28 mouse cellular contexts compared by ENCODE assay signal in genomic region chr8:120725576-120725950, GRCm38 (mm10). TPM values are rescaled to one million over a fixed set of nuclear protein-coding genes. Genes with fewer than 3 reads are reported as not detected.
DNase-seq lines count a peak whose midpoint lies in the region; ATAC-seq and TF ChIP-seq lines count a peak whose summit lies in the region.
"Had no signal": no experiment of that assay in that cellular context is flagged by ENCODE, and none has a peak within 500 bp of the region (broad histone marks: within the 10 kb centered on the region; RNA-seq: fewer than 3 reads in every experiment).

No protein-coding gene starts in this region.

- H3K4me3 ChIP-seq in liver, embryonic 16.5 days (ENCODE audit: low read depth, low read length): no peak overlapping the region
- peak overlapping the region in 1 of 3 experiments; percentile 24 for H3K4me3 ChIP-seq in CH12.LX (replicated peaks in 1 of 3; ENCODE audit: low read depth in 2 of 3, low read length in 2 of 3, poor library complexity in 1 of 3)
- no peak overlapping the region for H3K4me3 ChIP-seq in hindbrain, embryonic 14.5 days (replicated peaks; ENCODE audit: low read length)
- H3K4me3 ChIP-seq in heart, embryonic 12.5 days: no peak overlapping the region
- H3K4me3 ChIP-seq: erythroblast, embryonic 14.5 days; heart, embryonic 15.5 days; stomach, embryonic 15.5 days had no signal

- TF ChIP-seq POLR2A in CH12.LX (IDR thresholded peaks at IDR 0.05; ENCODE audit: low read depth, low read length): no peak

- no peak for TF ChIP-seq RAD21 in CH12.LX (IDR thresholded peaks at IDR 0.05; ENCODE audit: low read depth, low read length)

- no peak overlapping the region for H3K4me2 ChIP-seq in liver, embryonic 16.5 days (ENCODE audit: low read depth, low read length)
- peak overlapping the region; percentile 72 for H3K4me2 ChIP-seq in CH12.LX (ENCODE audit: insufficient read depth, low read depth, poor library complexity, severe bottlenecking)
- no peak overlapping the region for H3K4me2 ChIP-seq in hindbrain, embryonic 14.5 days (replicated peaks)
- no peak overlapping the region for H3K4me2 ChIP-seq in heart, embryonic 12.5 days
- H3K4me2 ChIP-seq: heart, embryonic 15.5 days; stomach, embryonic 15.5 days had no signal

- no peak for TF ChIP-seq CTCF in CH12.LX (conservative IDR thresholded peaks at IDR 0.05 in 1 of 2, IDR thresholded peaks at IDR 0.05 in 1 of 2; ENCODE audit: low read depth in 2 of 2, low read length in 2 of 2)

- TF ChIP-seq EP300 in CH12.LX (IDR thresholded peaks at IDR 0.05; ENCODE audit: low read length): no peak

- no peaks in the 10 kb centered on the region for H3K27me3 ChIP-seq in liver, embryonic 16.5 days (ENCODE audit: control insufficient read depth, insufficient read depth, low read depth, low read length)
- peaks cover 11% of the 10 kb centered on the region for H3K27me3 ChIP-seq in CH12.LX (replicated peaks)
- H3K27me3 ChIP-seq in hindbrain, embryonic 14.5 days (ENCODE audit: control insufficient read depth, insufficient read depth, low read length): no peaks in the 10 kb centered on the region
- peaks cover 12% of the 10 kb centered on the region; the same call in 1 of the 2 replicates for H3K27me3 ChIP-seq in heart, embryonic 12.5 days (replicated peaks)
- H3K27me3 ChIP-seq: stomach, embryonic 15.5 days had no signal

- ATAC-seq in liver, embryonic 16.5 days (ENCODE audit: low read depth): no peak
- peak; percentile 39 for ATAC-seq in inflammation-experienced regulatory T-cells, adult 6 months
- ATAC-seq in hindbrain, embryonic 14.5 days (ENCODE audit: low FRiP score): no peak
- ATAC-seq in heart, embryonic 12.5 days (ENCODE audit: insufficient number of reproducible peaks, low FRiP score): no peak
- ATAC-seq: forebrain, postnatal 0 days; hindbrain, postnatal 0 days; lung, postnatal 0 days; midbrain, embryonic 16.5 days had no signal

- H3K4me1 ChIP-seq in liver, embryonic 16.5 days (ENCODE audit: control insufficient read depth, low read depth, low read length): peaks cover 6% of the 10 kb centered on the region
- H3K4me1 ChIP-seq in CH12.LX (ENCODE audit: control insufficient read depth in 1 of 2, insufficient read depth in 2 of 2): peaks cover 20 to 30% of the 10 kb centered on the region in 2 experiments
- no peaks in the 10 kb centered on the region for H3K4me1 ChIP-seq in hindbrain, embryonic 14.5 days (replicated peaks; ENCODE audit: control insufficient read depth, insufficient read depth, low read length)
- H3K4me1 ChIP-seq in heart, embryonic 12.5 days (replicated peaks): 0 out of 2 replicates have a peak, but pooled peaks cover 2% of the 10 kb centered on the region
- H3K4me1 ChIP-seq: heart, embryonic 15.5 days had no signal

- DNase-seq in liver (no peak), CH12.LX (ENCODE audit: extremely low read depth) (no peak)
- DNase-seq in CD4-positive helper T cell, adult 2 months (ENCODE audit: low read depth, low spot score): peak; percentile 12
- no peak for DNase-seq in hindbrain, embryonic 14.5 days (ENCODE audit: low spot score)
- no peak for DNase-seq in cerebellum, postnatal 36 days
- DNase-seq: adrenal gland, postnatal 10 days; cerebellum, adult 11-12 months; cerebellum, adult 9-11 months; forebrain, postnatal 0 days; gastrocnemius, postnatal 10 days; layer of hippocampus, postnatal 36 days; lung, adult 18-20 months; lung, postnatal 4 days; right cerebral cortex, postnatal 4 days had no signal

- WGBS in liver, embryonic 16.5 days (ENCODE audit: insufficient replicate concordance): 49% methylated on average over 5 of the region's 5 CpGs
- WGBS in hindbrain, embryonic 14.5 days: 90% methylated on average over 5 of the region's 5 CpGs
- 72% methylated on average over 5 of the region's 5 CpGs for WGBS in heart, embryonic 12.5 days

- H3K36me3 ChIP-seq in liver, embryonic 16.5 days (ENCODE audit: control insufficient read depth, insufficient read depth): no peaks in the 10 kb centered on the region
- H3K36me3 ChIP-seq in CH12.LX (replicated peaks in 1 of 2; ENCODE audit: control insufficient read depth in 1 of 2, insufficient read depth in 1 of 2, low read length in 1 of 2): no peaks in the 10 kb centered on the region
- H3K36me3 ChIP-seq in hindbrain, embryonic 14.5 days (replicated peaks; ENCODE audit: control insufficient read depth, insufficient read depth): no peaks in the 10 kb centered on the region
- H3K36me3 ChIP-seq in heart, embryonic 12.5 days: no peaks in the 10 kb centered on the region
- H3K36me3 ChIP-seq: G1E; heart, embryonic 15.5 days; stomach, embryonic 15.5 days had no signal

- H3K79me2 ChIP-seq in CH12.LX (replicated peaks; ENCODE audit: control insufficient read depth, extremely low read depth, insufficient read depth, poor library complexity, severe bottlenecking): no peaks in the 10 kb centered on the region

- H3K9me3 ChIP-seq in liver, embryonic 16.5 days (replicated peaks; ENCODE audit: control insufficient read depth, low read length): no peaks in the 10 kb centered on the region
- peaks cover 24% of the 10 kb centered on the region for H3K9me3 ChIP-seq in CH12.LX (replicated peaks; ENCODE audit: low read length)
- no peaks in the 10 kb centered on the region for H3K9me3 ChIP-seq in hindbrain, embryonic 14.5 days (ENCODE audit: control insufficient read depth, low read length)
- peaks cover 13% of the 10 kb centered on the region; the same call in 1 of the 2 replicates for H3K9me3 ChIP-seq in heart, embryonic 12.5 days (replicated peaks)
- H3K9me3 ChIP-seq: heart, embryonic 15.5 days; stomach, embryonic 15.5 days had no signal

- H3K9ac ChIP-seq in liver, embryonic 16.5 days (ENCODE audit: low read depth, low read length): no peak overlapping the region
- peak overlapping the region; percentile 33; the same call in 1 of the 2 replicates for H3K9ac ChIP-seq in CH12.LX (ENCODE audit: insufficient read depth, low read depth)
- H3K9ac ChIP-seq in hindbrain, embryonic 14.5 days: no peak overlapping the region
- H3K9ac ChIP-seq in heart, embryonic 12.5 days: no peak overlapping the region
- H3K9ac ChIP-seq: forebrain, postnatal 0 days; heart, embryonic 15.5 days; stomach, embryonic 15.5 days had no signal

- dilution Hi-C loops in CH12.LX (cut with MboI; ENCODE audit: extremely low pct_ligation_motif_present, extremely low pct_unique_long_range_greater_than_20kb, low sequenced_read_pairs): no loop called here

- 0 out of 2 replicates have a peak overlapping the region, but pooled peaks have one; percentile 38 for H3K27ac ChIP-seq in liver, embryonic 16.5 days (ENCODE audit: low read length)
- peak overlapping the region; percentile 89 for H3K27ac ChIP-seq in CH12.LX (ENCODE audit: insufficient read depth, low read depth)
- H3K27ac ChIP-seq in hindbrain, embryonic 14.5 days: no peak overlapping the region
- H3K27ac ChIP-seq in heart, embryonic 12.5 days (ENCODE audit: poor library complexity, severe bottlenecking): no peak overlapping the region
- H3K27ac ChIP-seq: heart, embryonic 15.5 days; hindbrain, postnatal 0 days; stomach, embryonic 15.5 days had no signal

- in situ Hi-C loops in CH12.LX (cut with MboI; ENCODE audit: low pct_ligation_motif_present, low pct_unique_long_range_greater_than_20kb, low sequenced_read_pairs): no loop called here

TF ChIP-seq in CH12.LX, 34 proteins besides CTCF, POLR2A, EP300 and RAD21 (continues in another document):
- no peak for TF ChIP-seq ZKSCAN1 (IDR thresholded peaks at IDR 0.05; ENCODE audit: borderline replicate concordance, low read depth, low read length)
- TF ChIP-seq MAZ (IDR thresholded peaks at IDR 0.05; ENCODE audit: low read depth, low read length): peak; percentile 38; the same call in 1 of the 2 replicates
- TF ChIP-seq RCOR1 (conservative IDR thresholded peaks at IDR 0.05; ENCODE audit: low read depth, low read length): no peak; the same call in 1 of the 2 replicates

RNA-seq across cellular contexts. Expression of gene Irf8, which starts 10.6 kb away (rescaled TPM):
- polyA plus RNA-seq in liver, embryonic 16.5 days (2015; fragmentation: Nextera tagmentation; extraction: Ambion mirVana): 17.4 and 18.9 TPM in 2 replicates
- 16.3 and 17.7 TPM in 2 replicates for total RNA-seq in CH12.LX (2012; rRNA removed)
- total RNA-seq in CH12.LX (2014; rRNA removed): 11.2 and 13.3 TPM in 2 replicates
- polyA plus RNA-seq in CH12.LX (2012; ENCODE audit: insufficient read length, low read depth): 34.3 and 37.4 TPM in 2 replicates
- 10 to 100 TPM; 14.7 to 24.6 (median 20.5) TPM for polyA plus RNA-seq in inflammation-experienced regulatory T-cells, adult 6 months (2017; shearing (Covaris generic))
- 3.2 and 5.1 TPM in 2 replicates for polyA plus RNA-seq in hindbrain, embryonic 14.5 days (2014; fragmentation: Nextera tagmentation; extraction: Ambion mirVana)
- polyA plus RNA-seq in heart, embryonic 12.5 days (2016; fragmentation: Nextera tagmentation; extraction: Ambion mirVana): 4.9 and 5.6 TPM in 2 replicates

RNA-seq across cellular contexts. Expression of gene Emc8, which starts 57.2 kb away (rescaled TPM):
- polyA plus RNA-seq in liver, embryonic 16.5 days (2015; fragmentation: Nextera tagmentation; extraction: Ambion mirVana): 83.1 and 93.1 TPM in 2 replicates
- 113 and 133 TPM in 2 replicates for total RNA-seq in CH12.LX (2012; rRNA removed)
- 33.4 and 35.3 TPM in 2 replicates for total RNA-seq in CH12.LX (2014; rRNA removed)
- 159 and 184 TPM in 2 replicates for polyA plus RNA-seq in CH12.LX (2012; ENCODE audit: insufficient read length, low read depth)
- polyA plus RNA-seq in inflammation-experienced regulatory T-cells, adult 6 months (2017; shearing (Covaris generic)): 10 to 100 TPM; 41.3 to 90.8 (median 53.1) TPM
- 113 and 138 TPM in 2 replicates for polyA plus RNA-seq in hindbrain, embryonic 14.5 days (2014; fragmentation: Nextera tagmentation; extraction: Ambion mirVana)
- 168 and 183 TPM in 2 replicates for polyA plus RNA-seq in heart, embryonic 12.5 days (2016; fragmentation: Nextera tagmentation; extraction: Ambion mirVana)

RNA-seq across cellular contexts. Expression of gene Cox4i1, which starts 57.5 kb away (rescaled TPM):
- 638 and 672 TPM in 2 replicates for polyA plus RNA-seq in liver, embryonic 16.5 days (2015; fragmentation: Nextera tagmentation; extraction: Ambion mirVana)
- total RNA-seq in CH12.LX (2012; rRNA removed) (890 and 970 TPM in 2 replicates), CH12.LX (2014; rRNA removed) (519 and 596 TPM in 2 replicates)
- 673 and 711 TPM in 2 replicates for polyA plus RNA-seq in CH12.LX (2012; ENCODE audit: insufficient read length, low read depth)
- polyA plus RNA-seq in inflammation-experienced regulatory T-cells, adult 6 months (2017; shearing (Covaris generic)): 1,000 to 10,000 TPM; 1,064 to 1,179 (median 1,122) TPM
- 1,174 and 1,254 TPM in 2 replicates for polyA plus RNA-seq in hindbrain, embryonic 14.5 days (2014; fragmentation: Nextera tagmentation; extraction: Ambion mirVana)
- 1,676 and 1,716 TPM in 2 replicates for polyA plus RNA-seq in heart, embryonic 12.5 days (2016; fragmentation: Nextera tagmentation; extraction: Ambion mirVana)

RNA-seq across cellular contexts. Expression of gene Gm27021, which starts 57.7 kb away (rescaled TPM):
- polyA plus RNA-seq in liver, embryonic 16.5 days (2015; fragmentation: Nextera tagmentation; extraction: Ambion mirVana): 0.15 and 0.23 TPM in 2 replicates
- total RNA-seq in CH12.LX (2012; rRNA removed): 0.97 and 1.1 TPM in 2 replicates
- 0.49 and 1.0 TPM in 2 replicates for total RNA-seq in CH12.LX (2014; rRNA removed)
- 0.49 TPM in 1 of 2 replicates, not detected in the other for polyA plus RNA-seq in CH12.LX (2012; ENCODE audit: insufficient read length, low read depth)
- under 1 TPM in 1 of 3 experiments, not detected in 2; 0.98 TPM for polyA plus RNA-seq in inflammation-experienced regulatory T-cells, adult 6 months (2017; shearing (Covaris generic))
- 4.4 and 10.0 TPM in 2 replicates for polyA plus RNA-seq in hindbrain, embryonic 14.5 days (2014; fragmentation: Nextera tagmentation; extraction: Ambion mirVana)
- 0.72 TPM in 1 of 2 replicates, not detected in the other for polyA plus RNA-seq in heart, embryonic 12.5 days (2016; fragmentation: Nextera tagmentation; extraction: Ambion mirVana)
- total RNA-seq: adrenal gland, postnatal 10 days; G1E; gastrocnemius, postnatal 10 days; granulocyte monocyte progenitor cell, adult 5-6 weeks; heart, postnatal 25 days; layer of hippocampus, postnatal 36 days; liver, adult 2 months; megakaryocyte-erythroid progenitor cell, adult 5-6 weeks had no signal
- polyA plus RNA-seq: liver, adult 2 months had no signal

Comparison
In these comparisons a context has a peak if more than half of its experiments do, and no peak if none do; other contexts are left out.
1. H3K27ac ChIP-seq: peak in liver, embryonic 16.5 days (single experiment) and CH12.LX (single experiment); none in hindbrain, embryonic 14.5 days (single experiment) and heart, embryonic 12.5 days (single experiment).